Mouse (Mus musculus) liver, postnatal 0 days (tissue): Measurements from ENCODE around the gene Dydc2. TPM values are rescaled to one million over a fixed set of nuclear protein-coding genes. Genes with fewer than 3 reads are reported as not detected.
"Not testable (repeated sequence)": the region's sequence is repeated elsewhere in the genome, so short reads cannot be mapped to it uniquely, and the experiment has no call there.

Source experiments
- ATAC-seq: fragments of 200-750 bp; cut with Nextera tagmentation; 2 replicates; pipeline ENCODE4 v1.8.0; 2017; ENCODE audit warnings: mild to moderate bottlenecking, moderate library complexity
- DNase-seq: peaks from one replicate; pipeline ENCODE4 v3.0.0-alpha.2; 2016
- H3K27ac ChIP-seq: fragments of 300-500 bp; sonication (generic); 2 replicates; pipeline ENCODE4 v1.5.1; 2014; ENCODE audit warnings: antibody characterized with exemption, moderate library complexity, mild to moderate bottlenecking, low read depth
- H3K27me3 ChIP-seq: fragments of 300-500 bp; sonication (generic); 2 replicates; pipeline ENCODE4 v1.6.1; 2014; ENCODE audit warnings: low read length, control low read depth, mixed read lengths; ENCODE audit not compliant: insufficient read depth
- H3K36me3 ChIP-seq: fragments of 300-500 bp; sonication (generic); replicated peaks from 2 replicates; pipeline ENCODE4 v1.6.1; 2014; ENCODE audit warnings: mild to moderate bottlenecking, control low read depth, low read length, moderate library complexity, mixed read lengths; ENCODE audit not compliant: insufficient read depth
- H3K4me1 ChIP-seq: fragments of 300-500 bp; sonication (generic); 2 replicates; pipeline ENCODE4 v1.6.1; 2014; ENCODE audit warnings: antibody characterized with exemption, mild to moderate bottlenecking, control low read depth; ENCODE audit not compliant: insufficient read depth
- H3K4me2 ChIP-seq: fragments of 300-500 bp; sonication (generic); 2 replicates; pipeline ENCODE4 v1.6.1; 2014; ENCODE audit warnings: low read depth, mild to moderate bottlenecking, low read length, moderate library complexity, mixed read lengths
- H3K4me3 ChIP-seq: fragments of 300-500 bp; sonication (generic); 2 replicates; pipeline ENCODE4 v1.5.1; 2014; ENCODE audit warnings: low read depth, low read length
- H3K9ac ChIP-seq: fragments of 300-500 bp; sonication (generic); replicated peaks from 2 replicates; pipeline ENCODE4 v1.6.1; 2014; ENCODE audit warnings: mild to moderate bottlenecking, moderate library complexity
- H3K9me3 ChIP-seq: fragments of 300-500 bp; sonication (generic); 2 replicates; pipeline ENCODE4 v1.6.1; 2016; ENCODE audit warnings: mild to moderate bottlenecking, control low read depth, low read length, mixed read lengths
- CTCF ChIP-seq: sonication (generic); IDR thresholded peaks from 2 replicates; pipeline ENCODE4 v1.5.1; 2016; ENCODE audit warnings: antibody characterized with exemption, low read depth
- EP300 ChIP-seq: IDR thresholded peaks from 2 replicates; pipeline ENCODE4 v1.6.1; 2016; ENCODE audit warnings: antibody characterized with exemption, low read depth, mild to moderate bottlenecking
- WGBS: fragments of 180-500 bp; shearing (Covaris S2); extraction: QIAGEN DNeasy Blood & Tissue Kit; methylation state at CpG from one replicate; pipeline ENCODE4 v1.1.7; 2014; ENCODE audit not compliant: insufficient replicate concordance; 5-methylcytosine and 5-hydroxymethylcytosine counted together
- polyA plus RNA-seq: library from polyadenylated mRNA; unstranded; fragments of >200 nt; fragmentation: Nextera tagmentation; extraction: Ambion mirVana; gene quantifications from 2 replicates; pipeline ENCODE4 v1.2.1, GENCODE M21; 2015

The Dydc2 gene
- polyA plus RNA-seq, 1 experiment from 2014 or later, result not detected

DNA sequence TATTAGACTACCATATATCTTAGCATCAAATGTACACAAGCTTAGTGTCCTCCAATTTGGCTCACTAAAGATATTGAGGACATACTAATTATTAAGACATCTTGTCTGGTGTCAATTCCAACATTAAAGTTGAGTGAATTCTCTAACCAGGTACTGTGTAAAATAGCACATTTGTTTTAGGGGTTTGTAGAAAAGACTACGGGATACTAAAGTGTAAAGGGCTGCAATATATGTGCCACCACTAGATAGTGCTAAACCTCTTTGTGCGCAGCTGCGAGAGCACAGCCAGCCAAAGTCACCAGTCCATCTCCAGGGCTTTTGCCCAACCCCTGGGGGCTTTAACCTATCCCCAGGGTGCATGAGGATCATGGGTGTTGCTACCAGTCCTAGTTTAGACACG lies 15.8 kb downstream of the Dydc2 start:
- 50% methylated on average over 2 of the region's 4 CpGs for WGBS
- DNase-seq, result not testable (repeated sequence)

DNA sequence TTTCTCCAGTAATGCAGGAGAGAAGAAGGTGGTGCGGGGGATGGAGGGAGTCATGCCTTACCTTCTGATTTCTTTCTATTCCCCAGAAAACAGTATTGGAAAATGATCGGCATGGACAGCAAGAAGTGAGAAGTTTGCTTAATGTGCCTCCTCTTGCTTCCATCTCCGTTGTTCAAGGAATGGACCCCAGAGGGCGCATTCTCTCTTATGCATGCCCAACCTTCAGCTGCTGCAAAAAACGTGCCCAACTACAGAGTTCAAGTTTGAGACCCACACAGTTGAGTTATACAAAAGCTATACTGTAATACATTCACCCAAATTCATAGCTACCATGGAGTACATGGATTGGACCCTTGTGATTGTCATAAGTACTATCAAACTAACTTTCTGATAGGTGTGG lies 16.5 kb downstream of the Dydc2 start:
- H3K9ac ChIP-seq, result no peak overlapping the region
- ATAC-seq (no peak), DNase-seq (no peak)
- no peak overlapping the region for H3K4me2 ChIP-seq
- peak; percentile 42 for TF ChIP-seq CTCF
- no peak for TF ChIP-seq EP300
- no peaks in the 10 kb centered on the region for H3K27me3 ChIP-seq
- no peaks in the 10 kb centered on the region for H3K36me3 ChIP-seq
- 55% methylated on average over 5 of the region's 5 CpGs for WGBS
- no peaks in the 10 kb centered on the region for H3K9me3 ChIP-seq
- no peak overlapping the region for H3K4me3 ChIP-seq
- H3K4me1 ChIP-seq, result no peaks in the 10 kb centered on the region
- H3K27ac ChIP-seq, result no peak overlapping the region

More for the DNA sequence above, 15.8 kb downstream of the Dydc2 start:
- not testable (repeated sequence) for H3K9me3 ChIP-seq, H3K4me3 ChIP-seq, ATAC-seq, H3K9ac ChIP-seq, H3K4me1 ChIP-seq, H3K27ac ChIP-seq, H3K27me3 ChIP-seq, H3K36me3 ChIP-seq, H3K4me2 ChIP-seq
- peak; percentile 9; the same call in 1 of the 2 replicates for TF ChIP-seq CTCF

- TF ChIP-seq EP300, result no peak
- no peak for TF ChIP-seq CTCF
- H3K4me1 ChIP-seq, result no peaks in the 10 kb centered on the region
- H3K9me3 ChIP-seq, result no peaks in the 10 kb centered on the region
- no peaks in the 10 kb centered on the region for H3K36me3 ChIP-seq
- no peak overlapping the region for H3K4me2 ChIP-seq
- ATAC-seq, result no peak
- no peak for DNase-seq
- no peak overlapping the region for H3K9ac ChIP-seq
- H3K27me3 ChIP-seq, result no peaks in the 10 kb centered on the region
- WGBS, result 58% methylated on average over 6 of the region's 6 CpGs
- H3K4me3 ChIP-seq, result no peak overlapping the region
- no peak overlapping the region for H3K27ac ChIP-seq
Measured at GRCm38 (mm10) chr14:41050471-41050870, 18.5 kb downstream of the Dydc2 start.

- no peak for TF ChIP-seq CTCF
- no peak for TF ChIP-seq EP300
- Histone ChIP-seq H3K4me2 (no peak overlapping the region), H3K4me1 (no peaks in the 10 kb centered on the region), H3K27me3 (no peaks in the 10 kb centered on the region), H3K27ac (no peak overlapping the region), H3K4me3 (no peak overlapping the region), H3K36me3 (no peaks in the 10 kb centered on the region), H3K9me3 (no peaks in the 10 kb centered on the region), H3K9ac (no peak overlapping the region)
- DNase-seq (no peak), ATAC-seq (no peak)
- 69% methylated on average over 2 of the region's 2 CpGs for WGBS
Measured at GRCm38 (mm10) chr14:41047402-41047801, 21.6 kb downstream of the Dydc2 start.

GRCm38 (mm10) chr14:41035146-41035798 lies 33.7 kb downstream of the Dydc2 start:
- WGBS, result 32% methylated on average over 6 of the region's 6 CpGs
- Histone ChIP-seq H3K4me2 (no peak overlapping the region), H3K4me3 (no peak overlapping the region), H3K27me3 (no peaks in the 10 kb centered on the region), H3K27ac (no peak overlapping the region), H3K4me1 (peaks cover 5% of the 10 kb centered on the region), H3K36me3 (no peaks in the 10 kb centered on the region), H3K9ac (no peak overlapping the region), H3K9me3 (no peaks in the 10 kb centered on the region)
- peak; percentile 74 for DNase-seq
- ATAC-seq, result no peak; the same call in 1 of the 2 replicates
- TF ChIP-seq EP300 (no peak), CTCF (peak; percentile 96)

- ATAC-seq (peak; percentile 59; the same call in 1 of the 2 replicates), DNase-seq (peak; percentile 84)
- TF ChIP-seq CTCF, result peak; percentile 91
- no peak for TF ChIP-seq EP300
- Histone ChIP-seq H3K9ac (no peak overlapping the region), H3K4me3 (no peak overlapping the region), H3K27me3 (no peaks in the 10 kb centered on the region), H3K36me3 (no peaks in the 10 kb centered on the region), H3K27ac (no peak overlapping the region), H3K4me1 (peaks cover 5% of the 10 kb centered on the region), H3K9me3 (no peaks in the 10 kb centered on the region), H3K4me2 (no peak overlapping the region; the same call in 1 of the 2 replicates)
- 46% methylated on average over 13 of the region's 13 CpGs for WGBS
Measured at GRCm38 (mm10) chr14:41033135-41034110, 35.6 kb downstream of the Dydc2 start.
